Mouse (Mus musculus) liver, embryonic 15.5 days (tissue): ENCODE results near the gene Gab2. TPM values are rescaled to one million over a fixed set of nuclear protein-coding genes. Genes with fewer than 3 reads are reported as not detected.

ENCODE experiments used
- ATAC-seq: fragments of 200-750 bp; cut with Nextera tagmentation; 2 replicates; pipeline ENCODE4 v1.8.0; 2017; ENCODE audit warnings: moderate number of reproducible peaks, mild to moderate bottlenecking, moderate library complexity; ENCODE audit not compliant: insufficient read depth
- H3K27ac ChIP-seq: fragments of 300-500 bp; sonication (generic); replicated peaks from 2 replicates; pipeline ENCODE4 v1.5.1; 2015; ENCODE audit warnings: mild to moderate bottlenecking, inconsistent platforms
- H3K27me3 ChIP-seq: fragments of 300-500 bp; sonication (generic); 2 replicates; pipeline ENCODE4 v1.6.1; 2015; ENCODE audit warnings: mild to moderate bottlenecking, inconsistent platforms
- H3K36me3 ChIP-seq: fragments of 300-500 bp; sonication (generic); replicated peaks from 2 replicates; pipeline ENCODE4 v1.6.1; 2015; ENCODE audit warnings: moderate library complexity, mild to moderate bottlenecking, inconsistent platforms
- H3K4me1 ChIP-seq: fragments of 300-500 bp; sonication (generic); replicated peaks from 2 replicates; pipeline ENCODE4 v1.6.1; 2015; ENCODE audit warnings: inconsistent platforms
- H3K4me2 ChIP-seq: fragments of 300-500 bp; sonication (generic); 2 replicates; pipeline ENCODE4 v1.6.1; 2015; ENCODE audit warnings: moderate library complexity, mild to moderate bottlenecking, inconsistent platforms
- H3K4me3 ChIP-seq: fragments of 300-500 bp; sonication (generic); replicated peaks from 2 replicates; pipeline ENCODE4 v1.5.1; 2015; ENCODE audit warnings: mild to moderate bottlenecking, inconsistent platforms
- H3K9ac ChIP-seq: fragments of 300-500 bp; sonication (generic); 2 replicates; pipeline ENCODE4 v1.6.1; 2015; ENCODE audit warnings: moderate library complexity, mild to moderate bottlenecking, inconsistent platforms
- H3K9me3 ChIP-seq: fragments of 300-500 bp; sonication (generic); replicated peaks from 2 replicates; pipeline ENCODE4 v1.6.1; 2016; ENCODE audit warnings: inconsistent platforms
- WGBS: fragments of 180-500 bp; shearing (Covaris S2); methylation state at CpG from one replicate; pipeline ENCODE4 v1.1.7; 2015; ENCODE audit warnings: mixed read lengths; ENCODE audit not compliant: insufficient replicate concordance; 5-methylcytosine and 5-hydroxymethylcytosine counted together
- polyA plus RNA-seq: library from polyadenylated mRNA; unstranded; fragments of >200 nt; fragmentation: Nextera tagmentation; extraction: Ambion mirVana; gene quantifications from 2 replicates; pipeline ENCODE4 v1.2.1, GENCODE M21; 2015

The Gab2 gene
- polyA plus RNA-seq = 1.9 and 2.3 TPM in 2 replicates

DNA sequence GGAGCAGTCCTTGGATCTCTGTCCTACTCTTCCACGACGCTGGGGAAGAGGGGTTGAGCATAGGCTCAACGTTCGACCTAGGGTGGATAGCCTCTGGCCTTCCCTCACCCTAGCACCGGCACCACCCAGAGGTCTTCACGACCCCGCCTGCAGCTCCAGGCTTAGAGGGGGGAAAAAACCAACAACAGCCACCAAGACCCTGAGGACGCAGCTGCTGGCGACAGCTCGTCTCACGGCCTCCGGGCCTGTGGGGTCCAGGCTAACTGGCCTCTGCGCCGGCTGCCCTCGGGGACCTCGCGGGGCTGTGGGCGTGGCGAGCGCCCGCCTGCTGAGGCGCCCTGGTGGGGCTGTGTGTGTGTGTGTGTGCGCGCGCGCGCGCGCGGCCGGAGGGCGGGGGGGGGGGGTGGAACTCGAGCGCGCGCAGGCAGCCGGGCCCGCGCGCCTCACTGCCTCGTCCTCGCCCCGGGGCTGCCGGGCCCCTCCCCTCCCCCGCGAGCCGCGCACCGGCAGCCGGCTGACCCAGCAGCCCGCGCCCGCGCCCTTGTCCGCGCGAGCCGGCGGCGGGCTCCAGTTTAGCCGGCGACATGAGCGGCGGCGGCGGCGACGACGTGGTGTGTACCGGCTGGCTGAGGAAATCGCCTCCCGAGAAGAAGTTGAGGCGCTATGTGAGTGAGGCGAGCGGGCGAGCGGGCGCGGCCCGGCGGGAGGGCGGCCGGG lies at the start of gene Gab2:
Gab2 (plus strand) TSS at position 345 of the 717 bp plus-strand sequence.
- H3K4me1 ChIP-seq = peaks cover 44% of the 10 kb centered on the region
- ATAC-seq = peak; percentile 93
- no peaks in the 10 kb centered on the region for H3K27me3 ChIP-seq
- H3K27ac ChIP-seq = peak within 1 kb of the TSS; percentile 77
- H3K9ac ChIP-seq = peak within 1 kb of the TSS; percentile 87
- H3K9me3 ChIP-seq = no peaks in the 10 kb centered on the region
- peak within 1 kb of the TSS; percentile 98 for H3K4me2 ChIP-seq
- H3K4me3 ChIP-seq = peak within 1 kb of the TSS; percentile 88
- no peaks in the 10 kb centered on the region for H3K36me3 ChIP-seq
- WGBS = under 1% methylated on average over 63 of the region's 83 CpGs

DNA sequence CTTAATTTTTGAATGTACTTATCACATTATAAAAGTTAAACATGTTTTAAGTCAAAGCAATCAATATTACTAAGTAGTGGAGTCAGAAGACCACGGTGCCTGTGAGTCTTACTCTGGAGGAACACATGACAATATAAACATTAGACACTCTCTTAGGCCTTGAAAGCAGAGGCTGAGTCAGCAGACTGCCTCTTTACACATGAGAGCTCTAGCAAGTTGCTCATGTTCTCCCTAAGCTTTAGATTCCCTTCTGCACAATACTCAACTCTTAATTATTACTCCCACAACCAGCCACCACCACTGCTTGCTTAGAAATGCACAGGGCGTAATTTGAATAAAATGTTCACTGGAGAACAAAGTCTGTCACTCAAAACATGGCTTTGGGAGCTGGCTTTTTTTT lies 49.0 kb upstream of the Gab2 start:
- no peaks in the 10 kb centered on the region for H3K4me1 ChIP-seq
- H3K4me3 ChIP-seq = no peak overlapping the region
- ATAC-seq = no peak
- H3K27me3 ChIP-seq = no peaks in the 10 kb centered on the region
- H3K9me3 ChIP-seq = no peaks in the 10 kb centered on the region
- H3K27ac ChIP-seq = no peak overlapping the region
- H3K36me3 ChIP-seq = peaks cover 16% of the 10 kb centered on the region; the same call in 1 of the 2 replicates
- 77% methylated on average over 2 of the region's 2 CpGs for WGBS
- H3K4me2 ChIP-seq = no peak overlapping the region
- no peak overlapping the region for H3K9ac ChIP-seq

DNA sequence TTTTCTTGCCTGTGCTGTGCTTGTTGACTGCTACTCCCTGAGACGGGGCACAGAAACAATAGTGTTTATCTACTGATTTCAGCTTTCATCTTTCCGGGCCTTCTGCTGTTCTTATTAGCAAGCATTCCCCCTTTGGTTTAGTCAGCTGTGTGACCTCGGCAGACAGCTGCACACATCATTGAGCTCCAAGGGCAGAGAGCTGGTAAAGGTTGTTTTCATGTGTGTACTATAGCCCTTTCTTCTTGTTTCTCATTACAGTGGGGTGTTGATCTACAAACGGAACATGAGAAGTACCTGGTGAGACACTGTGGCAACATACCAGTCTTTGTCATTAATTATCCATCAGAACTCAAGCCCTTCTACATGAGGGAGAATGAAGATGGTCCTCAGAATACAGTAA lies 41.7 kb upstream of the Gab2 start:
- Histone ChIP-seq H3K27me3 (no peaks in the 10 kb centered on the region), H3K4me3 (no peak overlapping the region), H3K36me3 (peaks cover 27% of the 10 kb centered on the region; the same call in 1 of the 2 replicates), H3K9ac (no peak overlapping the region), H3K4me2 (no peak overlapping the region), H3K9me3 (no peaks in the 10 kb centered on the region), H3K4me1 (no peaks in the 10 kb centered on the region), H3K27ac (no peak overlapping the region)
- ATAC-seq = no peak
- WGBS = 61% methylated on average over 4 of the region's 4 CpGs

DNA sequence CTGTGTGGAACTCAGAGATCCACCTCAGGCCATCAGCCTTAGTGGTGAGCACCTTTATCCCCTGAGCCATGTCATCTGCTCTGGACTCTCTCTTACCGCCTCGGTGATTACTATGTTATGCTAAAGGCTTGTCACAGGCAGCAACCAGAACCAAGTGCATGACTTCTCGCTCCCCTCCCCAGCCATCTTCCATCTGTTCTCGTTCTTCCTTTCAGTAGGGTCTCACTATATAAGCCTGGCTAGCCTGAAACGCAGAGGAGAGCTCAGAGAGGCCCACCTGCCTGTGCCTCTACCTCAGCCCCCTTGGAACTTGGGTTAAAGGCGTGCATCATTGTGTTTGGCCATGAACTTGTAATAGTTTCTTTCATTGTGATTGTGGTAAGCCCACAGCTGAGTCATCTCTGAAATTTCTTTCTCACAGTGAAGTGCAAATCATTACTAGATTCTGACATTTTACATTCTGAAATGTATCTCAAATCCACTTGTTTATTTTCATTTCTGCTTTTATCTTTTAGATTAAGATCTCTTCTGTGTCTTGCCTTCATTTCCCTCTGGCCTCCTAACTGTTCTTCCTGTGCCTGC lies 39.4 kb upstream of the Gab2 start:
- Histone ChIP-seq H3K4me2 (no peak overlapping the region), H3K36me3 (peaks cover 29% of the 10 kb centered on the region; the same call in 1 of the 2 replicates), H3K9me3 (no peaks in the 10 kb centered on the region), H3K4me3 (no peak overlapping the region), H3K4me1 (no peaks in the 10 kb centered on the region), H3K9ac (no peak overlapping the region), H3K27me3 (no peaks in the 10 kb centered on the region), H3K27ac (no peak overlapping the region)
- no peak for ATAC-seq
- WGBS = 86% methylated on average over 6 of the region's 6 CpGs

DNA sequence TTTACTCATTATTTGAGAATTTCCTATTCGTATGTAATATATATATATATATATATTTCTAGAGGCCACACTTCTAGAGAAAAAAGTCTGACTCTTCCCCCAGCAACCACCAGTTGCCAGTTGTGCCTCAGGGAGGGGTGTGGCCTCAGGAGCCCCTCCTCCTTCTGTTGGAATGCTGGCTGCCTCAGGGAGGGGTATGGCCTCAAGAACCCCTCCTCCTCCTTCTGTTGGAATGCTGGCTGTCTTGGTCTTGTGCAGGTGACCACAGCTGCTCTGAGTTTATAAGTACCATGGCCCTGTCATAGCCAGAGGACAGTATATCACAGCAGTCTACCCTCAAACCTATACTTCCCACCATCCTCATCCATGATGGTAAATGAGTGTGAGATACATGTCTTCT lies 38.4 kb upstream of the Gab2 start:
- Histone ChIP-seq H3K4me2 (no peak overlapping the region), H3K36me3 (peaks cover 34% of the 10 kb centered on the region), H3K27ac (no peak overlapping the region), H3K4me1 (no peaks in the 10 kb centered on the region), H3K9ac (no peak overlapping the region), H3K4me3 (no peak overlapping the region), H3K27me3 (no peaks in the 10 kb centered on the region), H3K9me3 (no peaks in the 10 kb centered on the region)
- 65% methylated on average over 1 of the region's 1 CpGs for WGBS
- ATAC-seq = no peak

DNA sequence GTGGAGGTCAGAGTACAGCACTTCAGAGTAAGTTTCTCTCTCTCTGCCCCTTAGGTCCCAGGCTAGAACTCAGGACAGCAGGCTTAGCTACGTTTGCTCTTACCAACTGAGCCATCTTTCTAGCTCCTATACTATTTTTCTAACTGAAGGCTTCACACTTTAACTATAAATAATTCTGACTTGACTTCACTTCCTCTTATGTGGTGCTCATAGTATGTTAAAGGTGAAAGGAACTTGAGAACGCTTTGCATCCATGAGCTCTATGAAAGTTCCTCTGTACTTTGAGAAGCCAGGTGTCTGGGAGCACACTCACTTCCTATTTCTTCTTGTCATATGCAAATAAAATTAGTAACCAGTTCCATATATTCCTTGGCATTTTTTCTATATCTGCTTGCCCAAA lies 20.4 kb upstream of the Gab2 start:
- Histone ChIP-seq H3K4me2 (no peak overlapping the region), H3K4me1 (no peaks in the 10 kb centered on the region), H3K36me3 (peaks cover 18% of the 10 kb centered on the region), H3K9me3 (no peaks in the 10 kb centered on the region), H3K27ac (no peak overlapping the region), H3K27me3 (no peaks in the 10 kb centered on the region), H3K9ac (no peak overlapping the region), H3K4me3 (no peak overlapping the region)
- ATAC-seq = no peak
- 80% methylated on average over 2 of the region's 2 CpGs for whole genome bisulfite sequencing

DNA sequence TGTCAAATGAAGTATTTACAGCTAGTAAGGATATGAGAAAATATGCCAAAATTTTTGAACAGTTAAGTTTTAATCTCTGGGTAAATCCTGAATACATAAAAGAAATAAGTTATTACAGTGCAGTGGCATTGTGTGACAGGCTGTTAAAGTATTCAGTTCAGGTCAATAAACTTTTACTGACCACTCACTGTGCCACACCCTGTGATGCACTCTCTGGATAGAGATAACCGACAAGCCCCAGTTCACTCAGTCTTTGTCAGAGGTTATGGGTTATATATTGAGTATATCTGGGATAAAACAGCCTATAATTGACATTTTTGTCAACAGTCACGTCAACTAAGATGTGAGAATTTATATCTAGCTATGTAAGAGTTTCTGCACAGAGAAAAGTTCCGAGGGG lies 9.9 kb upstream of the Gab2 start:
- H3K9ac ChIP-seq = no peak overlapping the region
- H3K4me2 ChIP-seq = no peak overlapping the region
- ATAC-seq = no peak
- no peaks in the 10 kb centered on the region for H3K9me3 ChIP-seq
- WGBS = 44% methylated on average over 3 of the region's 3 CpGs
- no peaks in the 10 kb centered on the region for H3K36me3 ChIP-seq
- no peaks in the 10 kb centered on the region for H3K27me3 ChIP-seq
- peaks cover 9% of the 10 kb centered on the region for H3K4me1 ChIP-seq
- H3K4me3 ChIP-seq = no peak overlapping the region
- H3K27ac ChIP-seq = no peak overlapping the region

DNA sequence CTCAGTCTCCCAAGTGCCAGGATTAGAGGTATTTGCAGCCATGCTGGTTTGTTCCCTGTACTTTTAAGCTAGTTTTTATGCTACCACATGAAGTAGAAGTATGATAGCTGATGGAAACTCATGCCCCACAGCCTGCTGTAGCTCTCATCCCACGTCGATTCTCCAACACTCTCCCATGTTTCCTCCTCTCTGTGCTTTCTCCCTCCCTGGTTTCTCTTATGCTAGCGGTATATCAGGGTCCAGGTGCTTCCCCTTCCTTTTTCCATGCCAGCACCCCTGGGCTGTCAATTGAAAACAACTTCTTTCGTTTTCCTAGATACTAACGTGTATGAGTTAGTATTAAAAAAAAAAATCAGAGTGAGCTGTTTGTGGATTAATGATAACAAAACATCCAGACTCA lies 9.3 kb upstream of the Gab2 start:
- Histone ChIP-seq H3K9me3 (no peaks in the 10 kb centered on the region), H3K36me3 (no peaks in the 10 kb centered on the region), H3K27me3 (no peaks in the 10 kb centered on the region), H3K4me2 (no peak overlapping the region), H3K9ac (no peak overlapping the region), H3K4me3 (no peak overlapping the region), H3K27ac (no peak overlapping the region), H3K4me1 (peaks cover 9% of the 10 kb centered on the region)
- WGBS = 51% methylated on average over 5 of the region's 5 CpGs
- ATAC-seq = no peak

DNA sequence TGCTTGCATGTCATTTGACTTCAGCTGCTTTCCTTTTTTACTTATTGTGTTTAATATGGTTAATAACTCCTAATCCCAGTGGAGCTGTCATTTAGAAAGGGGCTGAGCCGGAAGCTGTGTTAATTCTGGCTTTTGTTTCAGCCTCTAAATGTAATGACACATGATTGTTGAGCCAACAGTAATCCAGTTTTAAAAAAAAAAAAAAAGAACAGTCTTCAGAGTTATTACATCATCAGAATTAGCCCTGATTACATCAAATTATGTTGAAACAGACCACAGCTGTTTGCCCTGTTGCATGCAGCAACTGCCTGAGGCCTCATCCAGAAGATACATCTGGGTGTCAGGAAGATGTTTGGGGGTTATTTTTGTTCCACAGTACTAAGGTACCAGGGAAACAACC lies 6.4 kb upstream of the Gab2 start:
- Histone ChIP-seq H3K4me3 (no peak overlapping the region), H3K4me2 (no peak overlapping the region), H3K9me3 (no peaks in the 10 kb centered on the region), H3K27ac (no peak overlapping the region), H3K9ac (no peak overlapping the region), H3K36me3 (no peaks in the 10 kb centered on the region), H3K27me3 (no peaks in the 10 kb centered on the region), H3K4me1 (peaks cover 12% of the 10 kb centered on the region)
- 67% methylated on average over 1 of the region's 1 CpGs for WGBS
- ATAC-seq = no peak

DNA sequence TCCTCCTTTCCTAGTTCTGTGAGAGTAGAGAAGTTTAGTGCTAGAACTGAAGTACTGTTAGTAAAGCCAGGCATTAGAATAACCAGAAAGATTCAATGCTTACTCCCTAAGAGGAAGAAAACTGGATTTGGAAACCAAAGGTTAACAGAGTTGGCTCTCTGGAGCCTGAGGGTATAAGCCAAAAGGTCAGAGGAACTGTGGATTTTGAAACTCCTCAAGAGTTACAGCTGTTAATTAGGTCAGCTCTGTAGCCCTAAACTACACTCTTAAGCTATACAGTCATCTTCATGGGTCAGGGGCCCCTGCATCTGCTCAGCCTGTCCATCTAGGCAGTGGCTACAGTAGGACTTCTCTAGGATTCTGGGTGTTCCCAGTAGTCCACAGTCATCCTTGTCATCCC lies 4.4 kb upstream of the Gab2 start:
- H3K9ac ChIP-seq = no peak overlapping the region
- H3K27me3 ChIP-seq = no peaks in the 10 kb centered on the region
- H3K4me1 ChIP-seq = peaks cover 14% of the 10 kb centered on the region
- no peak for ATAC-seq
- H3K9me3 ChIP-seq = no peaks in the 10 kb centered on the region
- H3K4me3 ChIP-seq = no peak overlapping the region
- no peak overlapping the region for H3K27ac ChIP-seq
- H3K4me2 ChIP-seq = no peak overlapping the region
- H3K36me3 ChIP-seq = no peaks in the 10 kb centered on the region

DNA sequence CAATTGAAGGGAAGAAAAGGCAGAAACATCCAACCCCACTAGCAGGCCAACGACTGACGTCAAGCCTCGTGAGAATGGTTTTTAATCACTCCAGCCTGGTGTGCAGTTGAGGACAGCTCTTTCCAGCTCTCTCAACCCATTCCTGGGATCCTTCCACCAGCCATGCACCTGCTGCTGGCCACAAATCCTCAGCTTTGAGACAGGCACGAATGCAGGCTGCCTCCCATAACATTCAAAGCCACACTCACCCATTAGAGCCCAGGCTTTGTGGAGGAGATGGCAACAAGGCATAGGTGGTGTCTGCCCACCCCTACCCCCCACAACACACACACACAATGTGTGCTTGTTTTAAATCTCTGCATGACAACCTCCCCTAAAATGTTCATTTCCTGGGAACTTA lies 2.7 kb upstream of the Gab2 start:
- Histone ChIP-seq H3K27me3 (no peaks in the 10 kb centered on the region), H3K4me2 (no peak overlapping the region), H3K36me3 (no peaks in the 10 kb centered on the region), H3K4me1 (peaks cover 31% of the 10 kb centered on the region), H3K9me3 (no peaks in the 10 kb centered on the region), H3K4me3 (no peak overlapping the region), H3K27ac (no peak overlapping the region), H3K9ac (no peak overlapping the region)
- 24% methylated on average over 4 of the region's 4 CpGs for WGBS
- ATAC-seq = no peak

DNA sequence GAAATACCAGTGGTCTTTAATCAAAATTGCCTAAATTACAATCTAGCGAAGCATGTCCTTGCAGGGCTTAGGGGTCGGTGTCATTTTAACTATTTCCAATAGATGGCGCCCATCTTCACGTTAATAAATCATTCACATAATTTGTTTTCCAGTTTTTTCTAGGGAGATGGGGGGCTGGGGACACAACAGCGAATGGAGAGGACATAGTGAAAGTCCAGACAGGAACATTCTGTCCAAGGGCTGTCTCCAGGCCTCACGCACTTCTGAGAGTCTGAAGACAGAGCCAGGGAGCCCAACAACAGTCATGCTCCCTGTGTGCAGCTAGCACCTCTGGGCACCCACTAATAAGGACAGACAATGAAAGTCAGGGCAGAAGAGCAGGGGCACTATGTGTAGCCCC lies 2.2 kb upstream of the Gab2 start:
- H3K27ac ChIP-seq = no peak overlapping the region
- H3K4me1 ChIP-seq = peaks cover 36% of the 10 kb centered on the region
- no peak for ATAC-seq
- H3K9me3 ChIP-seq = no peaks in the 10 kb centered on the region
- H3K9ac ChIP-seq = no peak overlapping the region
- H3K4me3 ChIP-seq = no peak overlapping the region
- 13% methylated on average over 6 of the region's 6 CpGs for WGBS
- no peaks in the 10 kb centered on the region for H3K36me3 ChIP-seq
- H3K4me2 ChIP-seq = peak overlapping the region; percentile 20; the same call in 1 of the 2 replicates
- H3K27me3 ChIP-seq = no peaks in the 10 kb centered on the region
